Mouse (Mus musculus) megakaryocyte-erythroid progenitor cell, adult 5 weeks (primary cell): ENCODE measurements around the gene Mycl. TPM values are rescaled to one million over a fixed set of nuclear protein-coding genes. Genes with fewer than 3 reads are reported as not detected.

Experiments used
- polyA plus RNA-seq: library from polyadenylated mRNA; stranded (reverse); fragments of >175 nt; gene quantifications from 2 replicates; pipeline ENCODE4 v1.2.3, GENCODE M21; 2012

The Mycl gene
- 2.9 and 7.0 TPM in 2 replicates for polyA plus RNA-seq

GRCm38 (mm10) chr4:122995404-122996220 lies at the start of gene Mycl:
Mycl (plus strand) TSS chr4:122995652.

GRCm38 (mm10) chr4:122961100-122961567 lies 34.3 kb upstream of the Mycl start, which contains the start of gene Mfsd2a:
Mfsd2a (minus strand) TSS chr4:122961188.

GRCm38 (mm10) chr4:123016451-123016957 lies 21.1 kb downstream of the Mycl start, which contains the start of gene Trit1:
Trit1 (plus strand) TSS chr4:123016597.

Other genes starting within 250 kb of the Mycl start
- 16.3 and 19.7 TPM in 2 replicates for gene Ppt1, start 159.4 kb upstream of the Mycl start, polyA plus RNA-seq
- 27.9 and 37.8 TPM in 2 replicates for gene Cap1, start 109.6 kb upstream of the Mycl start, polyA plus RNA-seq
- gene Mfsd2a, start 34.5 kb upstream of the Mycl start, polyA plus RNA-seq, result 0.08 and 0.21 TPM in 2 replicates
- gene Trit1, start 20.9 kb downstream of the Mycl start, polyA plus RNA-seq, result 2.7 and 2.9 TPM in 2 replicates
- not detected in 2 replicates for gene Bmp8b, start 109.5 kb downstream of the Mycl start, polyA plus RNA-seq
- not detected in 2 replicates for gene Oxct2b, start 120.6 kb downstream of the Mycl start, polyA plus RNA-seq
- 12.9 and 15.8 TPM in 2 replicates for gene Ppie, start 144.3 kb downstream of the Mycl start, polyA plus RNA-seq
- not detected in 2 replicates for gene Hpcal4, start 187.6 kb downstream of the Mycl start, polyA plus RNA-seq
- gene Nt5c1a, start 205.9 kb downstream of the Mycl start, polyA plus RNA-seq, result not detected in 2 replicates
- gene Heyl, start 237.9 kb downstream of the Mycl start, polyA plus RNA-seq, result 0.16 and 0.43 TPM in 2 replicates